Mouse (Mus musculus) embryonic fibroblast, embryonic 13.5 days (primary cell): ENCODE measurements around the gene Klhl22.

ENCODE experiments used
- CTCF ChIP-seq: IDR thresholded peaks from 2 replicates; pipeline ENCODE4 v1.5.1; 2011; ENCODE audit warnings: mild to moderate bottlenecking, control low read depth, low read length, moderate library complexity, borderline replicate concordance; ENCODE audit not compliant: insufficient read depth
- POLR2A ChIP-seq: IDR thresholded peaks from 2 replicates; pipeline ENCODE4 v1.6.1; 2011; ENCODE audit warnings: low read depth, mild to moderate bottlenecking, control low read depth, low read length, moderate library complexity

DNA sequence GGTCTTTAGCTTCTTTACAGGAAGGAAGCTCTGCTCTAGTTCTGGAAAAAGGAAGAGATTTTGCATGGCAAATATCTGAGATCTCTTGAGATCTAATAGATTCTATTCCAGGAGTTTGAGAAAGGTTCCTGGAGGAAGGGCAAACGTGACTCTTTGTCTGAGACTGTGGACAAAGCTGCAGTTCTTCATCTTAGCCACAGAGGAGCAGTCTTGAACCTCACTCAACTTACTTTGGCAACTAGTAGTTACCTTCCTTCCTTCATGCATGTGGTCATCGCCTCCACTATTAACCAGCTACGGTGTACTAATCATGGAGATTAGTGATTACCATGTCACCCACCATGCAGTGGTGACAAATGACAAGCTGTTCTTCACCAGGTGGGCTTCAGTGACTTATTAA, 25.9 kb downstream of the Klhl22 start:
- TF ChIP-seq CTCF (no peak), POLR2A (no peak)
